Mouse (Mus musculus) sigmoid colon, adult 10 weeks (tissue): ENCODE results near the gene Slc45a2. TPM values are rescaled to one million over a fixed set of nuclear protein-coding genes. Genes with fewer than 3 reads are reported as not detected.

ENCODE experiments used
- polyA plus RNA-seq: library from polyadenylated mRNA; stranded (reverse); fragments of 350-450 nt; fragmentation: Illumina TruSeq; extraction: RNeasy Lipid Tissue Mini Kit (QIAGEN cat#74804); gene quantifications from one replicate; pipeline ENCODE4 v1.2.3, GENCODE M21; 2014; ENCODE audit warnings: low read depth, low replicate concordance

Gene Slc45a2
- polyA plus RNA-seq: not detected

GRCm38 (mm10) chr15:11000421-11000820, at the start of gene Slc45a2:
Gene Slc45a2 (plus strand): TSS chr15:11000721.

DNA sequence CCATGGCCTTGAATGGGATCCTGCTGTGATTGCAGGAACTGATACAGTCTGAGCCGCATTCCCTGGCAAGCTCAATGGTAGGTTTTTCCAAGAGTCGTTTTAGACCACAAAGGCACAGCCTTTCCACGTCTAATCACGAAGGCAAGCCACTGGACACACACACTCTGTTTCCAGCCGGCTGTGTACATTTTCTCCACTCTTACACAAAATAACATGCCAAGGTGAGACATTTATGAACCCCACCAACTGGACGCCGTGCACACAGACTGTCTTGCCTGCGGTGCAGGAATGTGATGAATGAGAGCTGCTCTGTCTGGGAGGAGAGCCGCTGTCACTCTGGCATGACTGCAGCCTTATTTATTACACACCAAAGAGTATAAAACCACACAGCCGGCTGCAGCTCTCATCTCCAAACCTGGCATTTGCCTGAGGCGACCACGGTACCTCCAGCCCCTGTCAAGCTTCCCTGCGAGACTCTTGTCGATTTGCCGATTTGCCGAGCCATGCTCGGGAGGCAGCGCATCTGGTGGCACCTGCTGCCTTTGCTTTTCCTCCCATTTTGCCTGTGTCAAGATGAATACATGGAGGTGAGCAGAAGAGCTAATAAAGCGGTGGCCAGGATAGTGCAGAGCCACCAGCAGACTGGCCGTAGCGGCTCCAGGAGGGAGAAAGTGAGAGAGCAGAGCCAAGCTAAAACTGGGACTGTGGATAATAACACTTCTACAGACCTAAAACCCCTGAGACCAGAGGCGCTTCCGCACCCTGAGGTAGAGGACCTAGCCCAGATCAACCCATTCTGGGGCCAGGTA, 48.4 kb upstream of the Slc45a2 start, which contains the start of gene C1qtnf3:
C1qtnf3 (plus strand) TSS at position 382 of the 809 bp plus-strand sequence.

GRCm38 (mm10) chr15:10981377-10982063, 19.0 kb upstream of the Slc45a2 start, which contains the start of gene Amacr:
Gene Amacr (plus strand): TSS chr15:10981756.

GRCm38 (mm10) chr15:11037711-11038110, 37.2 kb downstream of the Slc45a2 start, which contains the start of gene Rxfp3:
Gene Rxfp3 (minus strand): TSS chr15:11037991.

DNA sequence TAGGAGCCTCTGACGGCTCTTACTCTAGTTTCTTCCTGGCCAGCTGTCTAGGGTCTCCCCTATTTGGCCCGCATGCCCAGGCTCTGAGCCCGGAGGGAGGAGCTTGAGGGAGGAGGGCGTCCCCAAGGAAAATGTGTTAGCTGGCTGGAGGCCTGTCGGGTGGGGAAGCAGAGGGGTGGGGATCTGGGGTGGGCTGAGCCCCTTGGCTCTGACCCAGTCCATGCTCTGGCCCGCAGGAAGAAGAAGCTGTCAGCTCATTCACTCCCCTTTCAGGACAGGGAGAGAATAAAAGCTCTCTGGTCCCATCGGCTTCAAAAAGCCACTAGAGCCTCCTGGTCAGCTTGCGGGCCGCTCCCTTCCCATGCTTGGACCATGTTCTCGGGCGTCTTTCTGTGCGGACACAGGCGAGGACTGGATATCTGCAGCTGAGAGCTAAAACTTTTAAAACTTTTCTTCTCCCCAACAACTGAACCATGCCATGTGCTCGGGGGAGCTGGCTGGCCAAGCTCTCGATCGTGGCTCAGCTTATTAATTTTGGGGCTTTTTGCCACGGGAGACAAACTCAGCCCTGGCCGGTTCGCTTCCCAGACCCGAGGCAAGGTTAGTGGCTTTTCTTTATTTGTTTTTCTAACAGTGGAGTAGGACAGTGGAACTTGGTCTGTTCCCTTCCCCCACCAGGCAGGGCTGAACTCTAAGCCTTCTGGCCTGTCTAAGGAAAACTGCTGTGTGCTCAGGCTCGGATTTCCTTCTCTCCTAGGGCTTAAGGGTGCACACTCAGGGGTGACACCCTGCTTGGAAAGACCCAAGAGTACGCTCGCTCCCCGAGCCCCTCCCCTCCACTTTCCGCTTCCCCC, 64.3 kb downstream of the Slc45a2 start, which contains the start of gene Adamts12:
Adamts12 (plus strand) TSS at position 233 of the 854 bp plus-strand sequence.

Other genes starting within 250 kb of the Slc45a2 start
- 83.2 TPM for gene C1qtnf3, start 48.4 kb upstream of the Slc45a2 start, polyA plus RNA-seq
- 4.4 TPM for gene Amacr, start 19.0 kb upstream of the Slc45a2 start, polyA plus RNA-seq
- gene Rxfp3, start 37.3 kb downstream of the Slc45a2 start, polyA plus RNA-seq: not detected
- gene Adamts12, start 64.1 kb downstream of the Slc45a2 start, polyA plus RNA-seq: 2.3 TPM